Mouse (Mus musculus) lung, postnatal 0 days (tissue): ENCODE measurements around the gene Gm11938. TPM values are rescaled to one million over a fixed set of nuclear protein-coding genes. Genes with fewer than 3 reads are reported as not detected.

ENCODE experiments used
- ATAC-seq: fragments of 200-750 bp; cut with Nextera tagmentation; 2 replicates; pipeline ENCODE4 v1.8.0; 2017; ENCODE audit warnings: moderate library complexity
- DNase-seq: peaks from one replicate; pipeline ENCODE4 v3.0.0-alpha.2; 2016; ENCODE audit warnings: low spot score
- H3K27ac ChIP-seq: fragments of 300-500 bp; sonication (generic); 2 replicates; pipeline ENCODE4 v1.5.1; 2014; ENCODE audit warnings: antibody characterized with exemption, mild to moderate bottlenecking, low read length, mixed read lengths
- H3K27me3 ChIP-seq: fragments of 300-500 bp; sonication (generic); replicated peaks from 2 replicates; pipeline ENCODE4 v1.6.1; 2014; ENCODE audit warnings: low read length, mixed read lengths; ENCODE audit not compliant: insufficient read depth
- H3K36me3 ChIP-seq: fragments of 300-500 bp; sonication (generic); 2 replicates; pipeline ENCODE4 v1.6.1; 2014; ENCODE audit warnings: low read length, mixed read lengths; ENCODE audit not compliant: insufficient read depth
- H3K4me1 ChIP-seq: fragments of 300-500 bp; sonication (generic); 2 replicates; pipeline ENCODE4 v1.6.1; 2014; ENCODE audit warnings: antibody characterized with exemption, low read depth, low read length, mixed read lengths; ENCODE audit not compliant: insufficient read depth
- H3K4me2 ChIP-seq: fragments of 300-500 bp; sonication (generic); replicated peaks from 2 replicates; pipeline ENCODE4 v1.6.1; 2014; ENCODE audit warnings: low read depth, mild to moderate bottlenecking, low read length, moderate library complexity, mixed read lengths
- H3K4me3 ChIP-seq: fragments of 300-500 bp; sonication (generic); 2 replicates; pipeline ENCODE4 v1.5.1; 2014; ENCODE audit warnings: low read depth, low read length
- H3K9ac ChIP-seq: fragments of 300-500 bp; sonication (generic); replicated peaks from 2 replicates; pipeline ENCODE4 v1.6.1; 2014; ENCODE audit warnings: low read depth, mild to moderate bottlenecking
- H3K9me3 ChIP-seq: fragments of 300-500 bp; sonication (generic); 2 replicates; pipeline ENCODE4 v1.6.1; 2016; ENCODE audit warnings: low read length, mixed read lengths
- CTCF ChIP-seq: IDR thresholded peaks from 2 replicates; pipeline ENCODE4 v1.5.1; 2016; ENCODE audit warnings: antibody characterized with exemption, mild to moderate bottlenecking
- EP300 ChIP-seq: IDR thresholded peaks from 2 replicates; pipeline ENCODE4 v1.6.1; 2016; ENCODE audit warnings: antibody characterized with exemption, mild to moderate bottlenecking, control low read depth
- WGBS: fragments of 180-500 bp; shearing (Covaris S2); extraction: QIAGEN DNeasy Blood & Tissue Kit; methylation state at CpG from one replicate; pipeline ENCODE4 v1.1.7; 2014; 5-methylcytosine and 5-hydroxymethylcytosine counted together
- polyA plus RNA-seq: library from polyadenylated mRNA; unstranded; fragments of >200 nt; fragmentation: Nextera tagmentation; extraction: Ambion mirVana; gene quantifications from 2 replicates; pipeline ENCODE4 v1.2.1, GENCODE M21; 2015

The Gm11938 gene
- polyA plus RNA-seq, 1 experiment from 2014 or later, result not detected

DNA sequence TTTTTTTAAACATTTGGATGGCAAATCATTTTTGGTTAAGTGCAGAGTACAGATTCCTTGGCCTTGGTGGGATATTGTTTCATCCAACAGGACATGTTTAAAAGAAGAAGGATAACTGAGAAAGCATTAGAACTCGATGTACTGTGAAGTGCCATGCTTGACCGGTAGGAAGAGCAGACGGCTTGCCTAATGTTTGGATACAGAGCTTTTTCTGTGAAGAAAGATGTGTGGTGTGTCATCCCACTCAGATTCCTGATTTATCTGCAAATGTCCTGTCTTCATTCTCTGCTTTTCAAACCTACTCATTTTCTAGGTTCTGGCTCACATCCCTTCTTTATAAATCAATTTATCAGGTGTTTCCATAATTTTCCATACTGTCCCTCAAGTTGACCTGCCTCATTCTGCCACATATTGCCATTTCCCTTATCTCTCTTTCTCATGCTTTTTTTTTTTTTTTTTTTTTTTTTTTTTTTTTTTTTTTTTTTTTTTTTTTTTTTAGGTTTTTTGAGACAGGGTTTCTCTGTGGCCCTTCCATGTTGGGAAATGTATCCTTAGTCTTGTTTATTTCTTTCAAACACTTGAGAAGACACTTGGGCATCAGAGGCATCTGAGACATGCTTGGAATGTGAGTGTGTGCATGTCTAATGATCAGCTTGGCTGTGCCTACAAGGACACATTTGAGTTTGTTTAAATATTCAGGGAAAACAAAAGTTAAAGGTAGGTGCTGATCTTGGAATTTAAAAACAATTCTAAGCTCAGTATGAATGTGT is 44.9 kb downstream of the Gm11938 start:
- H3K9me3 ChIP-seq, result no peaks in the 10 kb centered on the region
- no peaks in the 10 kb centered on the region for H3K36me3 ChIP-seq
- peak; percentile 61; the same call in 1 of the 2 replicates for TF ChIP-seq EP300
- TF ChIP-seq CTCF, result no peak
- no peak overlapping the region for H3K9ac ChIP-seq
- H3K27ac ChIP-seq, result no peak overlapping the region
- WGBS, result 51% methylated on average over 3 of the region's 3 CpGs
- DNase-seq (peak; percentile 7), ATAC-seq (no peak)
- no peaks in the 10 kb centered on the region for H3K27me3 ChIP-seq
- H3K4me1 ChIP-seq, result no peaks in the 10 kb centered on the region
- no peak overlapping the region for H3K4me3 ChIP-seq
- H3K4me2 ChIP-seq, result no peak overlapping the region

DNA sequence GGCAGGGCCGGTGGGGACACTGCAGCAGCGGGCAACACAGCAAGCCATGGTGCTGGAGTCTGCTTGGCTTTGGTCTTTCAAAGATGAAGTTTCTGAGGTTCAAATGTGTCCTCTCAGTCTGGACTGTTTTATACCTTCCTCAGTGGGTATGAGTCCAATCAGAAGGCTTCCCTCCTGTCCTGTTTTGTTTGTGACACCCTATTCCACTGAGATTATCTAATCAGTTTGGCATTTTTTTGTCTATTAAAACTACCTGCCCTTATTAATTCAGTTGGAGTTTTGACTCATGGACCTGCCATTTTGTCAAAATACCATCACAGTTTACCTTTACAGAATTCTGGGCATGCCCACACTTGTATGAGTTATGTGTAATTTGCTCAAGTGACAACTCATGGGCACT is 46.4 kb downstream of the Gm11938 start, which contains the start of gene Krtap3-2:
Krtap3-2 (minus strand) TSS at position 101 of the 400 bp plus-strand sequence.
- WGBS, result no CpG with 5 or more reads among the region's 2 CpGs
- Histone ChIP-seq H3K9ac (no peak within 1 kb of the TSS), H3K4me1 (no peaks in the 10 kb centered on the region), H3K36me3 (no peaks in the 10 kb centered on the region), H3K27ac (no peak within 1 kb of the TSS), H3K4me3 (no peak within 1 kb of the TSS), H3K9me3 (no peaks in the 10 kb centered on the region), H3K27me3 (no peaks in the 10 kb centered on the region), H3K4me2 (no peak within 1 kb of the TSS)
- DNase-seq (no peak), ATAC-seq (no peak)
- TF ChIP-seq EP300 (no peak), CTCF (no peak)

- H3K27ac ChIP-seq, result no peak overlapping the region
- H3K4me1 ChIP-seq, result no peaks in the 10 kb centered on the region
- H3K4me2 ChIP-seq, result no peak overlapping the region
- no peak overlapping the region for H3K9ac ChIP-seq
- TF ChIP-seq EP300 (no peak), CTCF (no peak)
- DNase-seq (no peak), ATAC-seq (no peak)
- 88% methylated on average over 2 of the region's 2 CpGs for WGBS
- H3K4me3 ChIP-seq, result no peak overlapping the region
- H3K27me3 ChIP-seq, result no peaks in the 10 kb centered on the region
- no peaks in the 10 kb centered on the region for H3K9me3 ChIP-seq
- no peaks in the 10 kb centered on the region for H3K36me3 ChIP-seq
Observed at GRCm38 (mm10) chr11:99556195-99556594, 46.9 kb downstream of the Gm11938 start.

Other genes starting within 250 kb of the Gm11938 start
- gene Krt28, start 228.4 kb downstream of the Gm11938 start, polyA plus RNA-seq, result 0.17 and 0.19 TPM in 2 replicates
- 18.4 and 19.6 TPM in 2 replicates for gene Krt10, start 213.9 kb downstream of the Gm11938 start, polyA plus RNA-seq
- gene Krt12, start 181.0 kb downstream of the Gm11938 start, polyA plus RNA-seq, result not detected in 2 replicates
- gene Krt20, start 165.2 kb downstream of the Gm11938 start, polyA plus RNA-seq, result 0.27 and 0.31 TPM in 2 replicates
- gene Krt23, start 110.2 kb downstream of the Gm11938 start, polyA plus RNA-seq, result 8.2 and 9.7 TPM in 2 replicates
- gene Krt39, start 82.0 kb downstream of the Gm11938 start, polyA plus RNA-seq, result not detected in 2 replicates
- gene Krt40, start 60.1 kb downstream of the Gm11938 start, polyA plus RNA-seq, result not detected in 2 replicates
- not detected in 2 replicates for gene Krtap3-3, start 52.4 kb downstream of the Gm11938 start, polyA plus RNA-seq
- gene Krtap3-2, start 46.5 kb downstream of the Gm11938 start, polyA plus RNA-seq, result not detected in 2 replicates
- not detected in 2 replicates for gene Gm11939, start 43.8 kb downstream of the Gm11938 start, polyA plus RNA-seq
- not detected in 2 replicates for gene Krtap3-1, start 36.7 kb downstream of the Gm11938 start, polyA plus RNA-seq
- gene Krtap1-5, start 22.3 kb downstream of the Gm11938 start, polyA plus RNA-seq, result 0.26 TPM in 1 of 2 replicates, not detected in the other
- not detected in 2 replicates for gene Krtap1-4, start 19.7 kb downstream of the Gm11938 start, polyA plus RNA-seq
- not detected in 2 replicates for gene Krtap1-3, start 12.0 kb downstream of the Gm11938 start, polyA plus RNA-seq
- not detected in 2 replicates for gene Krtap9-3, start 5.2 kb downstream of the Gm11938 start, polyA plus RNA-seq
- not detected in 2 replicates for gene Gm11937, start 6.9 kb upstream of the Gm11938 start, polyA plus RNA-seq
- not detected in 2 replicates for gene Krtap2-4, start 11.5 kb upstream of the Gm11938 start, polyA plus RNA-seq
- not detected in 2 replicates for gene Gm11562, start 17.1 kb upstream of the Gm11938 start, polyA plus RNA-seq
- not detected in 2 replicates for gene Krtap4-1, start 24.9 kb upstream of the Gm11938 start, polyA plus RNA-seq
- not detected in 2 replicates for gene Krtap4-2, start 31.8 kb upstream of the Gm11938 start, polyA plus RNA-seq
- gene Krtap4-7, start 40.8 kb upstream of the Gm11938 start, polyA plus RNA-seq, result not detected in 2 replicates
- not detected in 2 replicates for gene Gm11555, start 46.9 kb upstream of the Gm11938 start, polyA plus RNA-seq
- gene Gm11563, start 55.7 kb upstream of the Gm11938 start, polyA plus RNA-seq, result not detected in 2 replicates
- not detected in 2 replicates for gene Krtap4-6, start 62.7 kb upstream of the Gm11938 start, polyA plus RNA-seq
- gene Gm14190, start 87.4 kb upstream of the Gm11938 start, polyA plus RNA-seq, result not detected in 2 replicates
- not detected in 2 replicates for gene Gm14180, start 131.0 kb upstream of the Gm11938 start, polyA plus RNA-seq
- gene Gm11595, start 169.6 kb upstream of the Gm11938 start, polyA plus RNA-seq, result not detected in 2 replicates
- not detected in 2 replicates for gene Krtap4-8, start 177.4 kb upstream of the Gm11938 start, polyA plus RNA-seq
- gene Krtap4-9, start 181.9 kb upstream of the Gm11938 start, polyA plus RNA-seq, result not detected in 2 replicates
- gene Gm11596, start 190.2 kb upstream of the Gm11938 start, polyA plus RNA-seq, result not detected in 2 replicates
- gene Gm11569, start 195.6 kb upstream of the Gm11938 start, polyA plus RNA-seq, result not detected in 2 replicates
- gene Gm11554, start 201.1 kb upstream of the Gm11938 start, polyA plus RNA-seq, result not detected in 2 replicates
- gene Krtap4-13, start 206.6 kb upstream of the Gm11938 start, polyA plus RNA-seq, result not detected in 2 replicates
- gene Gm11564, start 212.4 kb upstream of the Gm11938 start, polyA plus RNA-seq, result not detected in 2 replicates
- gene 2300003K06Rik, start 234.8 kb upstream of the Gm11938 start, polyA plus RNA-seq, result not detected in 2 replicates
- gene Krtap4-16, start 248.3 kb upstream of the Gm11938 start, polyA plus RNA-seq, result not detected in 2 replicates